Mouse (Mus musculus) forebrain, embryonic 10.5 days (tissue): ENCODE results near the gene Camk2n2. TPM values are rescaled to one million over a fixed set of nuclear protein-coding genes. Genes with fewer than 3 reads are reported as not detected.

Source experiments
- DNase-seq: peaks from one replicate; pipeline ENCODE4 v3.0.0-alpha.2; 2017; ENCODE audit warnings: low spot score; ENCODE audit errors: extremely low spot score
- H3K27ac ChIP-seq: fragments of 300-500 bp; sonication (generic); 2 replicates; pipeline ENCODE4 v1.5.1; 2016; ENCODE audit warnings: mild to moderate bottlenecking
- H3K27me3 ChIP-seq: fragments of 300-500 bp; sonication (generic); 2 replicates; pipeline ENCODE4 v1.6.1; 2016; ENCODE audit warnings: mild to moderate bottlenecking; ENCODE audit not compliant: poor library complexity, severe bottlenecking
- H3K36me3 ChIP-seq: fragments of 300-500 bp; sonication (generic); replicated peaks from 2 replicates; pipeline ENCODE4 v1.6.1; 2016; ENCODE audit warnings: mild to moderate bottlenecking, moderate library complexity
- H3K4me1 ChIP-seq: fragments of 300-500 bp; sonication (generic); 2 replicates; pipeline ENCODE4 v1.6.1; 2016
- H3K4me3 ChIP-seq: fragments of 300-500 bp; sonication (generic); 2 replicates; pipeline ENCODE4 v1.5.1; 2016; ENCODE audit warnings: mild to moderate bottlenecking, moderate library complexity
- H3K9me3 ChIP-seq: fragments of 300-500 bp; sonication (generic); 2 replicates; pipeline ENCODE4 v1.6.1; 2016; ENCODE audit warnings: mild to moderate bottlenecking, moderate library complexity
- WGBS: fragments of 180-500 bp; shearing (Covaris S2); methylation state at CpG from one replicate; pipeline ENCODE4 v1.1.7; 2016; 5-methylcytosine and 5-hydroxymethylcytosine counted together
- microRNA counts: library from miRNA; unstranded; fragments of <30 nt; microRNA quantifications from one replicate; lab custom pipeline; 2017
- microRNA-seq: library from miRNA; unstranded; fragments of <30 nt; microRNA quantifications from one replicate; pipeline ENCODE4, GENCODE M21; 2017
- polyA plus RNA-seq: library from polyadenylated mRNA; unstranded; fragments of >200 nt; fragmentation: Nextera tagmentation; extraction: Ambion mirVana; gene quantifications from 2 replicates; pipeline ENCODE4 v1.2.1, GENCODE M21; 2016

Camk2n2 gene
- polyA plus RNA-seq, 1 experiment from 2014 or later, result 2.4 TPM

- WGBS, result 89% methylated on average over 4 of the region's 4 CpGs
- Histone ChIP-seq H3K36me3 (no peaks in the 10 kb centered on the region), H3K4me3 (no peak overlapping the region), H3K27ac (no peak overlapping the region), H3K27me3 (peaks cover 41% of the 10 kb centered on the region), H3K9me3 (no peaks in the 10 kb centered on the region), H3K4me1 (peaks cover 8% of the 10 kb centered on the region)
- no peak for DNase-seq
These were observed 25.4 kb downstream of the Camk2n2 start for GRCm38 (mm10) chr16:20595737-20596136.

GRCm38 (mm10) chr16:20595060-20595673, 25.9 kb downstream of the Camk2n2 start:
- no peaks in the 10 kb centered on the region for H3K9me3 ChIP-seq
- no peak overlapping the region for H3K27ac ChIP-seq
- no peak for DNase-seq
- 87% methylated on average over 7 of the region's 7 CpGs for WGBS
- peaks cover 47% of the 10 kb centered on the region for H3K27me3 ChIP-seq
- no peaks in the 10 kb centered on the region for H3K36me3 ChIP-seq
- H3K4me1 ChIP-seq, result peaks cover 14% of the 10 kb centered on the region
- no peak overlapping the region for H3K4me3 ChIP-seq

- peaks cover 76% of the 10 kb centered on the region for H3K27me3 ChIP-seq
- H3K27ac ChIP-seq, result no peak overlapping the region
- H3K36me3 ChIP-seq, result no peaks in the 10 kb centered on the region
- no peaks in the 10 kb centered on the region for H3K9me3 ChIP-seq
- peaks cover 25% of the 10 kb centered on the region for H3K4me1 ChIP-seq
- 4% methylated on average over 48 of the region's 48 CpGs for WGBS
- peak overlapping the region; percentile 64 for H3K4me3 ChIP-seq
- DNase-seq, result peak; percentile 25
These were observed 29.9 kb downstream of the Camk2n2 start for GRCm38 (mm10) chr16:20591076-20591705.

GRCm38 (mm10) chr16:20590680-20591038, 30.4 kb downstream of the Camk2n2 start:
- H3K9me3 ChIP-seq, result no peaks in the 10 kb centered on the region
- no peak for DNase-seq
- peaks cover 25% of the 10 kb centered on the region for H3K4me1 ChIP-seq
- no peaks in the 10 kb centered on the region for H3K36me3 ChIP-seq
- peak overlapping the region; percentile 64 for H3K4me3 ChIP-seq
- WGBS, result 2% methylated on average over 17 of the region's 17 CpGs
- H3K27ac ChIP-seq, result no peak overlapping the region
- peaks cover 76% of the 10 kb centered on the region for H3K27me3 ChIP-seq

- 0% methylated on average over 39 of the region's 39 CpGs for WGBS
- no peaks in the 10 kb centered on the region for H3K9me3 ChIP-seq
- peak overlapping the region; percentile 65 for H3K27ac ChIP-seq
- H3K4me1 ChIP-seq, result peaks cover 25% of the 10 kb centered on the region
- H3K36me3 ChIP-seq, result no peaks in the 10 kb centered on the region
- peaks cover 76% of the 10 kb centered on the region for H3K27me3 ChIP-seq
- DNase-seq, result peak; percentile 41
- peak overlapping the region; percentile 64 for H3K4me3 ChIP-seq
These were observed 31.0 kb downstream of the Camk2n2 start for GRCm38 (mm10) chr16:20589939-20590679.

GRCm38 (mm10) chr16:20589366-20589938, 31.6 kb downstream of the Camk2n2 start, which contains the start of gene Vwa5b2:
Gene Vwa5b2, plus strand, starts transcription at chr16:20589471.
- H3K27me3 ChIP-seq, result peaks cover 72% of the 10 kb centered on the region
- H3K4me3 ChIP-seq, result peak within 1 kb of the TSS; percentile 64
- DNase-seq, result peak; percentile 22
- peaks cover 25% of the 10 kb centered on the region for H3K4me1 ChIP-seq
- WGBS, result 1% methylated on average over 24 of the region's 24 CpGs
- no peaks in the 10 kb centered on the region for H3K36me3 ChIP-seq
- H3K9me3 ChIP-seq, result no peaks in the 10 kb centered on the region
- peak within 1 kb of the TSS; percentile 65 for H3K27ac ChIP-seq

MicroRNA genes within 50 kb of the gene (microRNA counts, 519-probe panel; counts per million panel counts)
- 5,779 counts per million, percentile 90 among the panel's probes with 10 or more counts for microRNA mmu-miR-1224 (lab: Ali Mortazavi, UCI)

Small RNA genes within 50 kb of the gene (microRNA-seq; reads per million reads assigned to microRNA genes)
- gene Mir1224, result not detected

Other genes with a start within 250 kb of the Camk2n2 start
- gene Abcc5, start 194.9 kb downstream of the Camk2n2 start, polyA plus RNA-seq, result 57.1 and 59.8 TPM in 2 replicates
- 158 and 160 TPM in 2 replicates for gene Eif2b5, start 122.5 kb downstream of the Camk2n2 start, polyA plus RNA-seq
- 28.8 and 30.5 TPM in 2 replicates for gene Dvl3, start 104.3 kb downstream of the Camk2n2 start, polyA plus RNA-seq
- gene Ap2m1, start 85.8 kb downstream of the Camk2n2 start, polyA plus RNA-seq, result 628 and 638 TPM in 2 replicates
- gene Abcf3, start 72.7 kb downstream of the Camk2n2 start, polyA plus RNA-seq, result 58.3 and 62.6 TPM in 2 replicates
- 0.84 and 0.97 TPM in 2 replicates for gene Vwa5b2, start 31.8 kb downstream of the Camk2n2 start, polyA plus RNA-seq
- 43.3 and 44.1 TPM in 2 replicates for gene Eef1akmt4, start 9.7 kb downstream of the Camk2n2 start, polyA plus RNA-seq
- gene Gm49333, start 9.7 kb downstream of the Camk2n2 start, polyA plus RNA-seq, result not detected in 2 replicates
- 61.9 and 62.6 TPM in 2 replicates for gene Alg3, start 9.6 kb downstream of the Camk2n2 start, polyA plus RNA-seq
- gene Ece2, start 8.5 kb upstream of the Camk2n2 start, polyA plus RNA-seq, result 4.3 and 5.1 TPM in 2 replicates
- 544 and 556 TPM in 2 replicates for gene Psmd2, start 30.4 kb upstream of the Camk2n2 start, polyA plus RNA-seq
- gene Eif4g1, start 47.0 kb upstream of the Camk2n2 start, polyA plus RNA-seq, result 254 TPM in 2 replicates
- gene Fam131a, start 72.0 kb upstream of the Camk2n2 start, polyA plus RNA-seq, result 6.3 and 7.1 TPM in 2 replicates
- gene Polr2h, start 96.4 kb upstream of the Camk2n2 start, polyA plus RNA-seq, result 155 and 163 TPM in 2 replicates
- gene Clcn2, start 96.5 kb upstream of the Camk2n2 start, polyA plus RNA-seq, result 11.4 and 12.5 TPM in 2 replicates
- gene Chrd, start 111.8 kb upstream of the Camk2n2 start, polyA plus RNA-seq, result 0.87 and 1.2 TPM in 2 replicates
- 0.31 and 0.46 TPM in 2 replicates for gene Thpo, start 113.2 kb upstream of the Camk2n2 start, polyA plus RNA-seq